Mouse (Mus musculus): ENCODE results near the gene Rhbdl3. TPM values are rescaled to one million over a fixed set of nuclear protein-coding genes. Genes with fewer than 3 reads are reported as not detected.

The Rhbdl3 gene
- 10 to 100 TPM; 18.9 to 19.6 TPM for total RNA-seq (2021)
- long read RNA-seq, transcript Rhbdl3-201 (9 exons, 3,736 nt), result major isoform, 8 of 16 reads
- long read RNA-seq, partial matches to known transcripts, result 1 of 16 reads
- long read RNA-seq, other reads (novel, unspliced or antisense), result 7 of 16 reads

DNA sequence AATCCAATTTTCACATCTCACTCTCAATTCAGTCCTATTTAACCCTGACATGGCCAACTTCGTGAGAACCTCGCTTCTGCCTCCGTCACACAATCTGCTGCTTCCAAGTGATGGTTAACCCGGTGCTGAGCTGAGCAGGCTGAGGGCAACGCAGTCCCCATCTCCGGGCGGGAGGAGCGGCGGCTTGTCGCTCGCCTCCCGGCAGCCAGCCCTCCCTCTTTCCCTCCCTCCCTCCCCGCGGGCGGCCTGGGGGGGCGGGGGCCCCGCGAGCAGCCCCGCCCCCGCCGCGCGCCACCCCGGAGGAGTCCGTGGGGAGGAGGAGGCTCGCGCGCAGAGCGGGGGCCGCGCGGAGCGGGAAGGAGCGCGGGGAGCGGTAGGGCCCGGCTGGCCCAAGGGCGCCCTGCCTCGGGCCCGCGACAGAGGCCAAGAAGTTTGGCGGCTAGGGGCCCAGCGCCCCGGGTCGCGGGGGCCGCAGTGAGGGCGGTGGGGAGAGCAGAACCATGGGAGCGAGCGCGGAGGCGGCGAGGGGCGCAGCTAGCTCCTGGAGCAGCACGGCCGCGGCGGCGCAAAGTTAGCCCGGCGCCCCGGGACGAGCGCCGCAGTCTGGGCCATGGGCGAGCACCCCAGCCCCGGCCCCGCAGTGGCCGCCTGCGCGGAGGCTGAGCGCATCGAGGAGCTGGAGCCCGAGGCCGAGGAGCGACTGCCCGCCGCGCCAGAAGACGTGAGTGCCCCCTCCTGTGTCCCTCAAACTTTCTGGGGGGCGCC, at the start of gene Rhbdl3:
Gene Rhbdl3 (plus strand): TSS at position 362 of the 765 bp plus-strand sequence.
- peak; percentile 62 to 75 for DNase-seq (ENCODE audit: low spot score in 2 of 2)

GRCm38 (mm10) chr11:80264137-80264536, 36.6 kb upstream of the Rhbdl3 start:
- no peak for DNase-seq (ENCODE audit: low spot score in 2 of 2)

DNA sequence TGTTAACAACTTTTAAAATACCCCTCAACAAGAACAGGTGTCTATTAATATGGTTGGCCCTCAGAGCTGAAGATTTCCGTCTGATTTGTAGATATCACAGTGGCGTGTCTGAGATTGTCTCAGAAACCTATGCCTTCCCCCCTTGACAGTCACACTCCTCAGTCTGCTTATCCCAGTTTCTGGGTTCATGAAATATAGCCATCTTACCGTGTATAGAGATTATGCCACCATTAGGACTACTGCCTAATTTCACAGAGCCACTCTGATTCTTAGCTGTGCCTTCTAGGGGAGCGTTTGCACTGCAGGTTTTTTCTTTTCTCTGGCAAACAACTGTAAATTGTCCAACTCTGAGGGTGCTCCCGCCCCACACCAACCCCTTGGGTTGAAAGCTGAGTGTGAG, 29.6 kb upstream of the Rhbdl3 start:
- no peak for DNase-seq (ENCODE audit: low spot score in 2 of 2)

GRCm38 (mm10) chr11:80275011-80275410, 25.7 kb upstream of the Rhbdl3 start:
- no peak for DNase-seq (ENCODE audit: low spot score in 2 of 2)

DNA sequence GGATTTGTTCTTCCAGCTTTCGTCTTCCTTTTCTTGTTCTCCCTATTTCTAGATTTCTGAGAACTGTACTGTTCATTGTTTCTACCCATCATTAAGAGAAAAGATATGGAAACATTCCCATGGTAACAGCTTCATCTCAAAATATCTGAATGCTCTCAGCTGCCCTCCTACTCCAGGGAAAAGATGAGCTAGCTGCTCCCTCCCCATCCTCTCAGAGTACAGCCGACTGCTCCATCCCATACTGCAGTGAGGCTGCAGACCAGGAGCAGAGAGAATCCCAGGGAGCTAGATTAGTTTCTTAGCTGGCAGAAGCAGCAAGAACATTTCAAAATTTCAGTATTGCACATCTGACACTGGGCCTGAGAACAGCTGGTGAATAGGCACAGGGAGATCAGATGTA, 22.7 kb upstream of the Rhbdl3 start:
- DNase-seq (ENCODE audit: low spot score in 2 of 2), result no peak

DNA sequence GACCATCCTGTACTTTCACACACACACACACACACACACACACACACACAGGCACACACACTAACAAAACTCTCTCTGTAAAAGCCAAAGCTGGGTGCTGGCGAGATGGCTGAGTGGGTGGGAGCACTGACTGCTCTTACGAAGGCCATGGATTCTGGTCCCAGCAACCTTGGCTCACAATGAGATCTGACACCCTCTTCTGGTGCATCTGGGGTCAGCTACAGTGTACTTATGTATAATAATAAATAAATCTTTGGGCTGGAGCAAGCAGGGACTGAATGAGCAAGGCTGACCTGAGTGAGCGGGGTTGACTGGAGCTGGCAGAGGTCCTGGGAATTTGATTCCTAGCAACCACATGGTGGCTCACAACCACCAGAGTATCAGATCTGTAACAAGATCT, 16.9 kb upstream of the Rhbdl3 start:
- peak; percentile 17 to 35 for DNase-seq (ENCODE audit: low spot score in 2 of 2)

- DNase-seq (ENCODE audit: low spot score in 2 of 2), result no peak
Measured at GRCm38 (mm10) chr11:80284641-80285040, 16.1 kb upstream of the Rhbdl3 start.

GRCm38 (mm10) chr11:80287150-80287549, 13.6 kb upstream of the Rhbdl3 start:
- DNase-seq (ENCODE audit: low spot score in 2 of 2), result peak; percentile 74 to 78

DNA sequence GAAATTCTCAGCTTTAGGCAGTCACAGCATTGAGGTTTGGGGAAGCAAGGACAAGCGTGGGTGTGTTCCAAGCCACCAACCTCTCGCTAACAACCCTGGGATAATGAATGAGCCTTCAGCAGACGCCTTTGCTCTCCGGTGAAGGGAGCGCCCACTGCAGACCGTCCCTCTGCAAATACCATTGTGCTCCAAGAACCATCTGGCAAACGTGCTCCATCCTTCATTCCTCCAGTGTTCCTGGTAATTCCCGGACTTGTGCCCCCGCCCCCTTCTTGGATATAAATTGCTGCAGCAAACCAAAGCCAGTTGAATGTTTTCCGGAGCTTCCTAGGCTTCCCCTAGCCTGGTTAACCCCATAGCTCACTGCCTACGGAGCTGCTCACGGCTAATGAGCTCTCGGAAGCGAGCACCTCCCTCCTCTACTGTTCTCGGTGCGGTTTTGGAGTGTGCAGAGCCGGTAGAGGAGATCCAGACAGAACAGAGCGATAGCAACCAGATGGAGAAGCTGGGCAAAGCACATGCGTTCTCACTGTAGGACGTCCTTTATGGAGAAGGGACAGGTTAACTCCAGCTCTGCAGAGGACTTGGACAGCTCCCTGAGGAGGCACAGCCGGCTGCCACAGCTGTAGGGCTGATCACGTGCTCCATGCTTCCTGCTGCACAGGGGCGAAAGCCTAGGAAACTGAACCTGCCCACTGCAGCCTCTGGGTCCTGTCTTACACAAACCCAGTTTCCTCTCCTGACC, 10.8 kb upstream of the Rhbdl3 start:
- peak; percentile 49 to 55 for DNase-seq (ENCODE audit: low spot score in 2 of 2)

GRCm38 (mm10) chr11:80291004-80291403, 9.7 kb upstream of the Rhbdl3 start:
- DNase-seq (ENCODE audit: low spot score in 2 of 2), result no peak

DNA sequence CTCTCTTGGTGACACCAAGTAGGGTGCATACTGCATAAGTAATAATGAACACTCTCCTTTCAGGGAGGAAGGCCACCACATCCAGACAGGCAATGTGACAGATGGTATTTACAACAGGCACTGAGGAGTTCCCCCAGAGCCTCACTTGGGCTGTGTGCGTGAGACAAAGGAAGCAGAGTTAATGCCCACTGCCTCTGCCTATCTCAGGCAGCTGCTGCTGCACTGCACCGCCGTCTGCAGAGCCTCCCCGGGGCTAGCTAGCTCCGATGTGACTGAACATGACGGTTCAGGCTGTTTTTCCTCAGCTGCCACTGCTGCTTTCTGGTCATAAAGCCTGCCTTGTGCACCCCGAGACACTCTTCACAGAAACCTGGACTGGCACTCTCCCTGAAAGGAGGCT, 8.2 kb upstream of the Rhbdl3 start:
- DNase-seq (ENCODE audit: low spot score in 2 of 2), result no peak

GRCm38 (mm10) chr11:80295066-80295465, 5.6 kb upstream of the Rhbdl3 start:
- no peak for DNase-seq (ENCODE audit: low spot score in 2 of 2)

DNA sequence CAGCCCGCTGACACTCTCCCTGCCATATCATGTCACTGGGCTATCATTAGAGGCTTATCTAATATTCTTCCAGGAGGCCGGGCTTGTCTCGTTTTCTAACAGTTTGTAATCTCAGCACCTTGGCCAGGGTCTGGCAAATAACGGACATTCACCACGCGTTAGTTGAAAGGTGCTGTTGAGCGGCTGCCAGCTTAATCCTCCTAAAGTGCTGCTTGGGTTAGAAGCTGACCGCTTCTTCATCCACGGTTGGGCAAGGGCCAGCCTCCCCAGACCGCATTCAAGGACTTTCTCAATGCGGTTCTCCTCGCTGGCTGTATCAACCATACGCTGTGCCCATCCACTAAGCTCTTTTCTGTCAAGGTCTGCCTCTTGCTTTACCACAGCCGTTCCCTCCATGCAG, 4.9 kb upstream of the Rhbdl3 start:
- no peak for DNase-seq (ENCODE audit: low spot score in 2 of 2)

GRCm38 (mm10) chr11:80299513-80300235, 1.0 kb upstream of the Rhbdl3 start:
- no peak for DNase-seq (ENCODE audit: low spot score in 2 of 2)

DNA sequence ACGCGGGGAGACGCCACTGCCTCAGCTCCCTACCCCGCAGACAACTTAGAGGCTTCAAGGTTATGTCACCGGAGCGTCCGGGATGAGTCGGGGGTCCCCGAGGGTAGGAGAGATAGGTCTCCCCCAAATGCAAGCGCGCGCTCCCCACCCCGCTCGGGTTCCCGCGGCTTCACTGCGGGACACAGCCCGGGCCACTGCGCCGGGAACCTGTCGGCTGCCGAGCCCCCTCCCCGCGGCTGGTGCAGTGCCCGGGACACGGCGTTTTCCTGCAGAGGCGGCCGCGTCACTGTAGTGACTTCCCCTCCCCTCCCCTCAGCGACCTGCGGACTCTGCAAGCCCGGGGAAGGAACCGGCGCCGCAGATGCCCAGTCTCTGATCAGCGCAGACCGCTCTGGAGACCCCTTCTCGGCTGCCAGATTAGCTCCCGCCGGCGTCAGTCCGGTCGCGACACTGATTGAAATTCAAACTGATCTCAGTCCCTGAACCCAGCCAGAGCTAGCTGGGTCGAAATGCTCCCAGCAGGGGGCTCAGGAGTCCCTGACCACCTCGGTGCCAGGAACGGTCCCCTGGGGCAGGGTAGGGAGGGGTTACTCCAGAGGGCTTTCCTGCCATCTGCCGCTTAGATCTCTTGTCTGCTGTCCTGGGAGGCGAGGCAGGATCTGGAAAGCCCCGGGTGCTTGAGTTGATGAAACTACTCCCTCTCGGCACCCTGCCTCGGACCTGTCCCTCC, 769 bp downstream of the Rhbdl3 start:
- peak; percentile 61 to 70 for DNase-seq (ENCODE audit: low spot score in 2 of 2)

- peak in 1 of 2 experiments; percentile 37 for DNase-seq (ENCODE audit: low spot score in 2 of 2)
Measured at GRCm38 (mm10) chr11:80302046-80302390, 1.3 kb downstream of the Rhbdl3 start.

DNA sequence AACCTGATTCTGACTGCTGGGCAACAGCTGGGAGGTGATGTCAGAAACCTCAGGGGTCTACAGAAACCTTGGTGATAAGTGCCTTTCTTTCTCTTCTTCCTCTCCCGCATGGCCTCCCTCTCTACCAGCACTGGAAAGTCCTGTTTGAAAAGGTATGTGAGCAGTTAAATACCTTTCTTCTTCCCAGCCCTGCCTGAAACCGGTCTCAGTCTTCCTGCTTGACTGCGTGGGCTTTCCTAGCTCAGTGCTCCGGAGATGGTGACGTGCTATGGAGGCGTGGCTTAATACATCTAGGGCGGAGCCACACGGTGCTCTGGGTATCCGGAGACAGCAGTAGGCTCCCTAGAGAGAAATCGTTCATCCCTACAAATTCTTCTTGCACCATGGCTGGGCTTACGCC, 1.8 kb downstream of the Rhbdl3 start:
- peak; percentile 68 to 73 for DNase-seq (ENCODE audit: low spot score in 2 of 2)

- no peak for DNase-seq (ENCODE audit: low spot score in 2 of 2)
Measured at GRCm38 (mm10) chr11:80303746-80304145, 3.0 kb downstream of the Rhbdl3 start.

GRCm38 (mm10) chr11:80304846-80305245, 4.1 kb downstream of the Rhbdl3 start:
- DNase-seq (ENCODE audit: low spot score in 2 of 2), result peak; percentile 48 to 55

GRCm38 (mm10) chr11:80308537-80308936, 7.8 kb downstream of the Rhbdl3 start:
- no peak for DNase-seq (ENCODE audit: low spot score in 2 of 2)

DNA sequence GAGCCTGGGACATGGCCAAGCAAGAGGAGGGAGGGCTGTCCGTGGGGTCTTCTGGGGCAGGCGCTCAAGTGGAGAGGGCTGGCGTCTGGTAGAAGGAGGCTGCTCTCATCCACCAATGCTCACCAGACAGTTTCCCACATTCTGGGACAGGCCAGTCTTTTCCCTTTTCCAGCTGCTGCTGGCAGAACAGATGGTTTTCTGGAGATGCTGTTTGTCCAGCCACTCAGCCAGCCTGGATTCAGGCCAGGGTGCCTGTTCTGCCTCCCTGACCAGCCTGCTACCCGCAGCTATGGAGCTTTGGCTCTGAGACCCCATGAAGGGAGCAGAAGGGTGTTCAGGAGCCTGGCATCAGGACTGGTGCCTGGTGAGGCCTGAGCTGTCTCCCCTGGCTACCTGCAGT, 10.6 kb downstream of the Rhbdl3 start:
- peak in 1 of 2 experiments; percentile 39 for DNase-seq (ENCODE audit: low spot score in 2 of 2)
